Mouse (Mus musculus): ENCODE measurements around the gene Cse1l. TPM values are rescaled to one million over a fixed set of nuclear protein-coding genes. Genes with fewer than 3 reads are reported as not detected.
A peak's percentile ranks its signal among the peaks of the same experiment; 100 is the strongest.

The Cse1l gene
- polyA plus RNA-seq, 1 experiment from 2014 or later: 38.8 TPM

GRCm38 (mm10) chr2:166976356-166976755 is 70.5 kb downstream of the Cse1l start:
- H3K36me3 ChIP-seq (ENCODE audit: inconsistent target): no peaks in the 10 kb centered on the region
- H3K4me3 ChIP-seq (ENCODE audit: inconsistent target): no peak overlapping the region
- H3K79me2 ChIP-seq (ENCODE audit: inconsistent target): peaks cover 99% of the 10 kb centered on the region
- WGBS (ENCODE audit: missing documents): 0% methylated on average over 3 of the region's 3 CpGs
- peak overlapping the region; percentile 86 for H3K27ac ChIP-seq

- peaks cover 99% of the 10 kb centered on the region for H3K79me2 ChIP-seq (ENCODE audit: inconsistent target)
- H3K27ac ChIP-seq: peak overlapping the region; percentile 86
- H3K36me3 ChIP-seq (ENCODE audit: inconsistent target): no peaks in the 10 kb centered on the region
- 15% methylated on average over 3 of the region's 3 CpGs for WGBS (ENCODE audit: missing documents)
- no peak overlapping the region for H3K4me3 ChIP-seq (ENCODE audit: inconsistent target)
Observed at GRCm38 (mm10) chr2:166977490-166977889, 71.7 kb downstream of the Cse1l start.

GRCm38 (mm10) chr2:166980161-166980560 is 74.3 kb downstream of the Cse1l start:
- 0% methylated on average over 2 of the region's 2 CpGs for WGBS (ENCODE audit: missing documents)
- Histone ChIP-seq H3K79me2 (ENCODE audit: inconsistent target) (peaks cover 99% of the 10 kb centered on the region), H3K4me3 (ENCODE audit: inconsistent target) (no peak overlapping the region), H3K27ac (peak overlapping the region; percentile 27), H3K36me3 (ENCODE audit: inconsistent target) (no peaks in the 10 kb centered on the region)

- H3K4me3 ChIP-seq (ENCODE audit: inconsistent target): no peak overlapping the region
- H3K79me2 ChIP-seq (ENCODE audit: inconsistent target): peaks cover 100% of the 10 kb centered on the region
- H3K36me3 ChIP-seq (ENCODE audit: inconsistent target): no peaks in the 10 kb centered on the region
- no peak overlapping the region for H3K27ac ChIP-seq
- WGBS (ENCODE audit: missing documents): 92% methylated on average over 4 of the region's 4 CpGs
Observed at GRCm38 (mm10) chr2:166983351-166983894, 77.6 kb downstream of the Cse1l start.

GRCm38 (mm10) chr2:166990861-166991260 is 85.0 kb downstream of the Cse1l start:
- H3K36me3 ChIP-seq (ENCODE audit: inconsistent target): no peaks in the 10 kb centered on the region
- H3K27ac ChIP-seq: no peak overlapping the region
- peaks cover 97% of the 10 kb centered on the region for H3K79me2 ChIP-seq (ENCODE audit: inconsistent target)
- 66% methylated on average over 7 of the region's 7 CpGs for WGBS (ENCODE audit: missing documents)
- no peak overlapping the region for H3K4me3 ChIP-seq (ENCODE audit: inconsistent target)

- H3K27ac ChIP-seq: no peak overlapping the region
- no peaks in the 10 kb centered on the region for H3K36me3 ChIP-seq (ENCODE audit: inconsistent target)
- peaks cover 87% of the 10 kb centered on the region for H3K79me2 ChIP-seq (ENCODE audit: inconsistent target)
- H3K4me3 ChIP-seq (ENCODE audit: inconsistent target): no peak overlapping the region
Observed at GRCm38 (mm10) chr2:166991945-166992344, 86.1 kb downstream of the Cse1l start.

GRCm38 (mm10) chr2:166995021-166995795 is 89.4 kb downstream of the Cse1l start:
- Histone ChIP-seq H3K79me2 (ENCODE audit: inconsistent target) (peaks cover 54% of the 10 kb centered on the region), H3K4me3 (ENCODE audit: inconsistent target) (peak overlapping the region; percentile 69), H3K36me3 (ENCODE audit: inconsistent target) (no peaks in the 10 kb centered on the region), H3K27ac (peak overlapping the region; percentile 39)
- 3% methylated on average over 28 of the region's 28 CpGs for WGBS (ENCODE audit: missing documents)

Other genes with a start within 250 kb of the Cse1l start
- gene Prex1, start 192.2 kb upstream of the Cse1l start, polyA plus RNA-seq (2018): 51.9 to 91.8 TPM (median 63.2 TPM) in 3 replicates
- 0.82 to 1.9 TPM (median 1.2 TPM) in 3 replicates for gene Trp53rkb, start 113.5 kb upstream of the Cse1l start, polyA plus RNA-seq (2018)
- 27.8 to 30.3 TPM (median 28.9 TPM) in 3 replicates for gene Arfgef2, start 100.5 kb upstream of the Cse1l start, polyA plus RNA-seq (2018)
- gene Stau1, start 90.3 kb downstream of the Cse1l start, polyA plus RNA-seq (2018): 33.2 to 69.7 TPM (median 44.1 TPM) in 3 replicates
- gene Ddx27, start 109.2 kb downstream of the Cse1l start, polyA plus RNA-seq (2018): 15.6 to 38.1 TPM (median 33.2 TPM) in 3 replicates
- gene Znfx1, start 157.0 kb downstream of the Cse1l start, polyA plus RNA-seq (2018): 128 to 243 TPM (median 153 TPM) in 3 replicates